Mouse (Mus musculus): ENCODE data around the gene Hjurp.

Gene Hjurp

GRCm38 (mm10) chr1:88260114-88260513 lies 17.3 kb downstream of the Hjurp start:
- DNase-seq = no peak

DNA sequence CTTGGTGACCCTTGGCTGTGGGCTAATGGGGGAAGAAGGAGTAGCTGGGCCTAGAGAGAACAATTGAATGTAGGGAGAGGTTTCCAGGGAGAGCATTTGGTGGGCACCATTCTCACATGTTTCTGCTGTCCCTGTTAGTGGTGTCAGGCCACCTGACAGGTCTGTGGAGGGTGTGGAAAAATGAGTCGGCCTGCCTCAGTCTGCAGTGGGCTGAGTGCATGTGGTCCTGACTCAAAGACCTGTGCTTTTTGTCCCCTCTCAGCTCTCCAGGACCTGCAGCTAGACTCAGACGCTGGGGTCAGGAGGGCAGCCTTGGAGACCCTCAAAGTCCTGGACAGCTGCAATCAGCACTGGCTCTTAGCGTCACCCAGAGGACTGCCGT lies 17.8 kb downstream of the Hjurp start:
- peak; percentile 46 for DNase-seq

- DNase-seq = peak; percentile 49
Measured at GRCm38 (mm10) chr1:88258881-88259642, 18.4 kb downstream of the Hjurp start.

GRCm38 (mm10) chr1:88258361-88258760 lies 19.1 kb downstream of the Hjurp start:
- DNase-seq = no peak

DNA sequence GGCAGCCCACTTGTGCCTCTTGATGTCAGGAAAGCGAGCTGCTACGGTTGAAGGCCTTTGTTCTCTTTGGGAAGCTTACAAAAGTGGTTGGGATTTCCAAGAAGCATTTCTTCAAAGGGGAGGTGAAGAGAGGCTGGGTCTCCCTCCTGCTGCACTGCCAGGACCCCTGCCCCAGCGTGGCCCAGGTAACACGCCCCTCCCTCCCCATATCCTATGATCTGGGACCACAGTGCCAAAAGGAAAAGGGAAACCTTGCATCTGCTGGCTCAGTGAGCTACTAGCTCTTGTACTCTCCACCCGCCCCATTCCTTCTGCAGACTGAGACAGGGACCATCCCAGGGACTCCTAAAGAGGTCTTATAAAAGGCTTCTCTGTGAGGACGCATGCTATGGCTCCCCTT lies 19.8 kb downstream of the Hjurp start:
- no peak for DNase-seq

GRCm38 (mm10) chr1:88256886-88257663 lies 20.4 kb downstream of the Hjurp start:
- no peak for DNase-seq

- no peak for DNase-seq
Measured at GRCm38 (mm10) chr1:88255989-88256754, 21.3 kb downstream of the Hjurp start.

GRCm38 (mm10) chr1:88255466-88255857 lies 22.0 kb downstream of the Hjurp start:
- DNase-seq = no peak

- no peak for DNase-seq
Measured at GRCm38 (mm10) chr1:88254793-88255465, 22.5 kb downstream of the Hjurp start.

GRCm38 (mm10) chr1:88253540-88253939 lies 23.9 kb downstream of the Hjurp start:
- no peak for DNase-seq

DNA sequence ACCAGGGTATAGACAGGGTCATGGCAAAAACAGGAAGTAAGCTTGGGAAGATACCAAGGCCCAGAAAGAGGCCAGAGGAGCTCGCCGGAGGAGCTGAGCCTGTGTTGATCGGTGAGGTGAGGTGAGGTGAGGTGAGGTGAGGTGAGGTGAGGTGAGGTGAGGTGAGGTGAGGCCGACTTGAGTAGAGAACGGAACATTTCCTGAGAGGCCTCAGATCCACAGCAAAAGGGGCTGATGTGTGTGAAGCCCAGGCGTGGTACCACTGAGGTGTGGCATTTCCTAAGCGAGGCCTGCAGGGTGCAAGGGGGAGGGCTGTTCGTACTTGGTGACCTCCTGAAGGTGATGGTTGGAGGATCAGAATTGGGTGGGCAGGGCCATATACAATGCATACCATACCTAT lies 24.3 kb downstream of the Hjurp start:
- no peak for DNase-seq

DNA sequence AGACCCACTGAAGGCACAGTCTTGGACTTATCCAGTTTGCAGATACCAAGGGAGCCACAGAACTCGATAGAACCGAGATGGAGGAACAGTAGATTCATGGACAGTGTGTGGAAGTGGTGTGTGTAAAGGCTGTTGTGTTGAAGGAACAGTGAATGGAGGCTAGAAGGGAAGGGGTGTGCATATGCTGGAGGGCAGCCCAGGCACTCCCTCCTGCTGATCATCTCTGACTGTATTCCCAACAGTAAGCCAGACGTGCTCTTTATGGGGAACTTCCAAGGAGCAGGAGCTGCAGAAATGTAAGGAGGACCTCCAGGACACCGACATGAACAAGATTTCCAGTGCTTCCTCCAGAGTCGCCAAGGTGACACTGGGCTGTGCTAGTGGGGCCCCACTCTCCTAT lies 27.4 kb downstream of the Hjurp start:
- no peak for DNase-seq

- no peak for DNase-seq
Measured at GRCm38 (mm10) chr1:88249596-88249995, 27.8 kb downstream of the Hjurp start.

DNA sequence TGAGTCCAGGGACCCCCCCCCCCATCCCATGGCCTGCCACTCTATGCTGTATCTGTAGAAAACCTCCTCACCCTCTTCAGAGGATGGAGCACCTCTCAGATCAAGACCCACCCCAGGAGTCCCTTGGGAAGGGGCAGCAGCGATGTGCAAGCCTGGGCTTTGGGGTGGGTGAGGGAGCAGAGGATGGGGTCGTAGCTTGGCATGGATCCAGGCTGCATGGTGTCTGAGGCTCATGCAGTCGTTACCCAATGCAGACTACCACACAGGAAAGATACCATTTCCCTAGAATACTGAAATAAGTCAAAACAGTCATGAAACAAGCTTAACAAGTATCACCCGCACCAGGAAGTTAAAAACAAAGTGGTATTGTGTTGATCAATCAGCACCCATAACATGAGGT lies 28.8 kb downstream of the Hjurp start:
- DNase-seq = no peak

DNA sequence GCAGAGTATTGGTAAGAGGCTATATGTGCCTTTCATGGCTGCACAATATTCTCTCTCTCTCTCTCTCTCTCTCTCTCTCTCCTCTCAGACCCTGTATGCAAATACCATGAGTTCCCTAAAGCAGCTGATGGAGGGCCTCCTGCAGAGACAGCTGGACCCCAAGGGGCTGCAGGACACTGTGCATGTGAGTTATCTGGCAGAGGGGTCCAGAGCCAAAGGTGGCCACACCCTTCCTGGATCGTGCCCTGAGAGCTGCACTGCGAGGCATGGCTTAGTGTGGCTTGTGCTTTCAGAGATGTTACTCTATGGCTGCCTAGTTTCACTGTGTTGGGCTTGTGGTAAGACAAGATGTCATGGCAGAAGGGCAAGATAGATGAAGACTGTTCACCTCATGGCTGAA lies 29.8 kb downstream of the Hjurp start:
- no peak for DNase-seq

DNA sequence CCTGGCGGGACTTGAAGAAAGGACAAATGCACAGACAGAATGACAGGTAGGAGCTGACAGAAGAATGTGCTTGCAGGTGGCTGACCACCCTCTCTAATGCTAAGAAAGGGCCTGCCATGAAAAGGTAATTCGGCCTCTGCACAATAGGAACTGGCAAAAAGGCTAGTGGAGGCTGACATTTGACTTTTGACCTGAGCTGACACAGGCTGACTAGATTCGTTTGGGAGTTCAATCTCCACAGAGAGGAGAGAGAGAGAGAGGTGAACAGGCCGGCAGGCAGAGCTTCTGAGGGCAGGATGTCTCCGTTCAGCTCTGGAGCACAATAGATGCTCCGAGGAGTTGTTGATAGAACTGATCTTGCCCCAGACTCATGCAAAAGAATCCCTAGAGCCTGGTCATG lies 31.0 kb downstream of the Hjurp start:
- DNase-seq = no peak

GRCm38 (mm10) chr1:88245881-88246280 lies 31.6 kb downstream of the Hjurp start:
- no peak for DNase-seq

DNA sequence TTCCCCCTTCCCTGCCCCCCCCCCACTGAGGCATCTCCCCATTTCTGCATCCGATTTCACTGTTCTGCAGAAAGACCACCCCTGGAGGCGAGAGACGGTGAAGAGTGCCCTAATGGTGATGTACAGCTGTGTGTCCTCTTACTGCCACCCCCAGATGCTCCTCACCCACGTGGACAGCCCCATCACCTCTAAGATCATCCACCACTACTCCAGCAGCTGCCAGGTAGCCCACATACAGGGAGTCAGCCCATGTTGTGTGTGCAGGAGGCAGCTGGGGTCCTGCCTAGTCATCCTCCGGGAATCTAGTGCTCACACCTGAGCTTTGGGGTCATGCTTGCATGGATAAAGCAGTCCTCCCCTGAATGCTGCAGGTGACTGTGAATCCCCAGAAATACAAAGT lies 33.6 kb downstream of the Hjurp start:
- no peak for DNase-seq

DNA sequence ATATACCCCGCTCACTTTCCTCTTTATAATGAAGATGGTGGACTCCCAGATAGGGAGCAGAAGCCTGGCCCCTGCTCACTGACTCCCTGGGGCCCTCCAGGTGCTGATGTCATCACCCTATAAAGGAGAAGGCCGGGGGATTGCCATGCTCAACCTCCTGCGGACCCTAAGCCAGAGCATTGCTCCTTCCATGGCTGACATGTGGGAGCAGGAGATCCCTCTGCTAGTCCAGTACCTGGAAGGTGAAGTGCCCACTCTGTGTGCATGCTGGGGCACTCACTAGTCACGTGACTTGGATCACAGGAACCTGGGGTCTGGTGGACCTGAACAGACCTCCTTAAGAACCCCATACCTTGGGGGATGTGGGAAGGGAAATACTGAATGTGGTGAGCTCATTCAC lies 36.9 kb downstream of the Hjurp start:
- DNase-seq = no peak

DNA sequence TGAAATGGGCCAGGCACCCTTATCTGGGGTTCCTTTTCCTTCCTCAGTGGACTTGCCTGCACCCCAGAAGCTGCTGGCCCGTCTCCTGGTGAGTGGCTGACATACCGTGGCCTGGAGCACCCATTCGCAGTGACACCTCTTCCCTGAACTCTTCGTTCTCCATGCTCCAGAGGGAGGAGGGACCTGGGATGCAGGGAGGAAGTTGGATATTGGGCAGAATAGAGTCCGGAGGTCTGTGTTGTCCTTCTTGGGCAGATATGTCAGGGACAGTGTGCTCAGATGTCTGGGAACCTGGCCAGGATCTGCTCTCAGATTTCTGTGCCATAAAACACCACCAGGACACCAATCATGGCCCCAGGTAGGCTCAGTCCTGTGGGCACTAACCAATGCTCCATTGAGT lies 37.4 kb downstream of the Hjurp start:
- no peak for DNase-seq

- no peak for DNase-seq
Measured at GRCm38 (mm10) chr1:88238771-88239170, 38.7 kb downstream of the Hjurp start.

GRCm38 (mm10) chr1:88237311-88237710 lies 40.1 kb downstream of the Hjurp start:
- DNase-seq = no peak

GRCm38 (mm10) chr1:88235894-88236415 lies 41.5 kb downstream of the Hjurp start:
- no peak for DNase-seq
